Mouse (Mus musculus) kidney, adult 2 months (tissue): ENCODE measurements around the gene Cyb561.

ENCODE experiments used
- CTCF ChIP-seq: fragments of 200-500 bp; conservative IDR thresholded peaks from 2 replicates; pipeline ENCODE4 v1.5.1; 2011; ENCODE audit warnings: low read depth, mild to moderate bottlenecking, control low read depth, low read length, moderate library complexity, mixed read lengths; ENCODE audit not compliant: insufficient read depth, insufficient read length
- POLR2A ChIP-seq: fragments of 200-500 bp; IDR thresholded peaks from one replicate; pipeline ENCODE4 v1.6.1; 2011; ENCODE audit warnings: low read depth, low read length, control low read depth

GRCm38 (mm10) chr11:105958566-105958965, 5.4 kb upstream of the Cyb561 start:
- TF ChIP-seq CTCF (no peak), POLR2A (no peak)
